Mouse (Mus musculus) heart, postnatal 0 days (tissue): ENCODE data around the gene Slmap.

Experiments used
- CTCF ChIP-seq: IDR thresholded peaks from 2 replicates; pipeline ENCODE4 v1.5.1; 2016; ENCODE audit warnings: antibody characterized with exemption, control low read depth, low read depth
- EP300 ChIP-seq: IDR thresholded peaks from 2 replicates; pipeline ENCODE4 v1.6.1; 2016; ENCODE audit warnings: antibody characterized with exemption, low read depth

DNA sequence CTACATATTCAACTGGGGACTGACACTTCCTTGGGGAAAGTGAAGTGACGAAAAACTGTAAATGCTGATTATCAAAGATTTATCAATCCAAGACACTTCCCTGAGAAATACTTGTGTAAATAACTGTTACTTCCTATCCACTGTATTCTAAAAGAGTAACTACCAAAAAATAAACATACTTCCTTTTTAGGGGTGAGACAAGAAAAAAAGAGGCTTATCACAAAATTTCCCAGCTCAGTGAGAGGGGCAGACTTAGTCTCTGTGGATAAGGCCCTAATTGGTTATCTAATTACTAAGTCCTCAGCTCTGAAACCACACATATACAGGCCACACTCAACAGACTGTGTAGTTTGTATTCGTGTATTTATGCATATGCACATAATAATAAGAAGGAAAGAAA lies 97.0 kb downstream of the Slmap start:
- no peak for TF ChIP-seq EP300
- no peak for TF ChIP-seq CTCF
